Mouse (Mus musculus): Measurements from ENCODE around the gene Usp32.

GRCm38 (mm10) chr11:84977385-84977952, 162.5 kb downstream of the Usp32 start:
- TF ChIP-seq CTCF (IDR thresholded peaks at IDR 0.05; ENCODE audit: control insufficient read depth, insufficient read depth, low read length), result no peak
- TF ChIP-seq POLR2A (IDR thresholded peaks at IDR 0.05; ENCODE audit: borderline replicate concordance, control insufficient read depth, low read depth, low read length), result no peak

Measured in bone marrow, adult 2 months (tissue).